Mouse (Mus musculus) kidney, postnatal 10 days (tissue): ENCODE measurements around the gene Efna3.

Experiments used
- DNase-seq: peaks from one replicate; pipeline ENCODE4 v3.0.0; 2021; ENCODE audit warnings: mixed read lengths

Efna3 gene

GRCm38 (mm10) chr3:89322514-89323165 is at the start of gene Efna3:
TSS of gene Efna3 (minus strand) at chr3:89322965.
- DNase-seq: peak; percentile 81

DNA sequence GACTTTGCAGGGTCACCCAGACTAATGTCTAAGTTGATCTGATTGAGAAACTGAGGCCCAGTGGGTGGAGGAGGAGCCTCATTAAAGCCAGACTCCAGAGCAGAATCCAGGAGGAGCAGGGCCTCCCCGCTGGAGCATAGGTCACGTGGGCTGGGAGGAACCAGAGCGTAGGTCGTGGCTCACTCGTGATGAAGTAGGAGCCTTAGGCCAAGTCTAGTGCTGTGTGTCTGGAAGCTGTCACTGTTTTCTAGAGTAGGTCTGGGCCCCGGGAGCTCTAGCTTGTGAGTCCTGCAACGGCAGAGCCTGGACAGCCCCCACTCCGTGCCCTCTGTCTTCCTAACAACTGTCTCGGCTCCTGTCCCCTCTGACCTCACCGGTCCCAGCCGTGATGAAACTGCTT is 44.6 kb upstream of the Efna3 start:
- peak; percentile 19 for DNase-seq

GRCm38 (mm10) chr3:89365486-89366414 is 43.0 kb upstream of the Efna3 start:
- no peak for DNase-seq

- no peak for DNase-seq
These were observed 42.4 kb upstream of the Efna3 start, which contains the start of gene Dcst1 for GRCm38 (mm10) chr3:89365153-89365485. TSS of gene Dcst1 (minus strand) at chr3:89365253.

DNA sequence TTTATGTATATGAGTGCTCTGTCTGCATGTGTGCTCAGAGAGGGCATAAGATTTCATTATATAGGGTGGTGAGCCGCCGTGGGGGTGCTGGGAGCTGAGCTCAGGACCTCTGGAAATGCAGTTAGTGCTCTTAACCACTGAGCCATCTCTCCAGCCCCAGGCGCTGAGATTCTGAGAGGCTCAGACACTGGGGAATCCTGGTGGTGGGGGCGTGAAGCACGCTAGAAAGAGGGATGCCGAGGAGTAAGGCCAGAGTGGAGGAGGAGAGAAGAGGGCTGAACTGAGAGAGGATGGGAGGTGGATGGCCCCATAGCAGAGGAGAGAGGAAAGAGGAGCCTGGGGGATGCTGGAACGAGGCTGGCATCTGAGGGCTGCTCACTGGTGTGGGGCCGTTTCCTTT is 41.9 kb upstream of the Efna3 start:
- no peak for DNase-seq

GRCm38 (mm10) chr3:89361675-89362074 is 38.9 kb upstream of the Efna3 start, which contains the start of gene Dcst2:
TSS of gene Dcst2 (plus strand) at chr3:89361975.
- no peak for DNase-seq

- DNase-seq: no peak
These were observed 37.5 kb upstream of the Efna3 start for GRCm38 (mm10) chr3:89360237-89360636.

- DNase-seq: no peak
These were observed 36.9 kb upstream of the Efna3 start for GRCm38 (mm10) chr3:89359630-89360029.

DNA sequence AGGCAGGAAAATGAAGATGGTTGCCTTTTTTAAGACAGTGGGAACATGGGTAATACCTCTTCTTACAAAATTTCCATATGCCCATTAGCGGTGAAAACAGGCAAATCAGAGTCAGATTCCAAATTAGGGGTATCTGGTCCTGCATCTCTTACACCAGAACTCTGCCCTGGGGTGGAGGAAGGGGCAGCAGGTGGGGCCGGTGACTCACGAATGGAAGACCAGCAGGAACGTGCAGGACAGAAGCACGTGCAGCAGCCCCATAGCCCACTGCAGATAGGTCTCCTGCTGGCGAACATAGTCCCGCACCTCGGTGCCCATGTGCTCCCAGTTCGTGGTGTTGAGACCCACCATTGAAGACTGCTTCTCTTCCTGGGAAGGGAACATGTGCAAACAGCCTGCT is 33.3 kb upstream of the Efna3 start:
- no peak for DNase-seq

DNA sequence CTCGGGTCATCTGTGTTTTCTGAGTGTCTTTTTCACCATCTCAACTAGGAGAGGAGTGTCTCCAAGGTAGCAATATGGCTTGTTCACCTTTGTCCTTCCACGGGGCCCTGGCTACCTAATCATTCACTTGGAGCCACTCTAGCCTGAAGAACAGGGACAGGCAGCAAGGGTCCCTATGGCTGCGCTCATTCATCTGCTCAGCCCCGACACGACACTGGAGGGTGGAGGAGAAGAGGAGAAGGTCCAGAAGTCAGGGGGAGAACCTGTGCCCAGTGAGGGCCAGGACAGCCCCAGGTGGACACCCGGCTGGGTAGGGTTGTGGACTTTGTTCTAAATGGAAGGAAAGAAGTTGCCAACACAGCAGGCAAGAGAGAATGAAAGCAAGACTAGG is 32.7 kb upstream of the Efna3 start:
- peak; percentile 43 for DNase-seq

DNA sequence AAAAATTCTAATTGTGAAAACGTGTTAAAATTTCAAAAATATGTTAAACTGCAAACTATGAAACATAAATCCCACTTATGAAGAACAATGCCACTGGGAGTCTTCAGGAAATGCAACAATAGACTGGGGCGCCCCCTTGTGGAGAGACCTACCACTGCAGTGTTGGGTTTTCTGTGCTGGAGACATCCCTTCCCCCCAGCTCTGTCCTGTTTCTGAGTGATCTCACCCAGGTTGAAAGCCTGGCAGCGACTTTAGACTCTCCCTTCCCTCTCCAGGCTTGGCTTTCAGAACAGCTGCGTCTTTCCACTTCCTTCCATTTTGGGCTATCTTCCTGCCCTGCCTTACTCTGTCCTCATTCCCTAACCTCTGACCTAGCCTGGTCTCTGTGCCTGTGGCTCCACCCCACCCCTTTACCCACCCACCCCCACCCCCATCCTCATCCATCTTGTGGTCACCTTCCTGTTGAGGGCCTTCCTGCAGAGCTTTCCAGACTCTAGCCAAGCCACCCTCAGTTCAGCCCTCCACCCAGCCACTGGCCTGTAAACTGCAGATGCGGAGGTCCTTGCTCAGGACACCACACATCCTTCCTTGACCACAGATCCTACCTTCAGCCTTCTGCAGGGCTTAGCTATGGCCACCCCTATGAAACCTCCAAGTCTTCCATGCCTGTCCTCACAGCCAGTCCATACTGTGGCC is 32.2 kb upstream of the Efna3 start:
- peak; percentile 93 for DNase-seq

DNA sequence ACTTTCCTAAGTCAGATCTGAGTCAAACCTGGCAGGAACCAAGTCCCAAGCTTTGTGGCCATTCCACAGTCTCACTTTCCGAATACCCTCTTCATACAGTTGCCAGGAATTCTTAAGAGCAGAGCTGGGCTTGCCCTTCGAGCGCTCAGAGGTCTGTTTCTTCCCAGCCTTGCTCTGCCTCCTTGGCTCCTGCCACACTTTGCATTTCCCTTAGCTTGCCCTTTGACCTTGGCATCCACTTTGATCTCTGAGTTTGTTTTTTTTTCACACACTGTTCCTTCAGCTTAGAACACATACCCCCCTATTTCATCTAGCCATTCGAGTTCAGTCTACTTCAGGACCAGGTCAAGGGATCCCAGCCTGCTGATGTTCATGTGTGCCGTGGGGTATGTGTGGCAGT is 28.5 kb upstream of the Efna3 start:
- DNase-seq: no peak

DNA sequence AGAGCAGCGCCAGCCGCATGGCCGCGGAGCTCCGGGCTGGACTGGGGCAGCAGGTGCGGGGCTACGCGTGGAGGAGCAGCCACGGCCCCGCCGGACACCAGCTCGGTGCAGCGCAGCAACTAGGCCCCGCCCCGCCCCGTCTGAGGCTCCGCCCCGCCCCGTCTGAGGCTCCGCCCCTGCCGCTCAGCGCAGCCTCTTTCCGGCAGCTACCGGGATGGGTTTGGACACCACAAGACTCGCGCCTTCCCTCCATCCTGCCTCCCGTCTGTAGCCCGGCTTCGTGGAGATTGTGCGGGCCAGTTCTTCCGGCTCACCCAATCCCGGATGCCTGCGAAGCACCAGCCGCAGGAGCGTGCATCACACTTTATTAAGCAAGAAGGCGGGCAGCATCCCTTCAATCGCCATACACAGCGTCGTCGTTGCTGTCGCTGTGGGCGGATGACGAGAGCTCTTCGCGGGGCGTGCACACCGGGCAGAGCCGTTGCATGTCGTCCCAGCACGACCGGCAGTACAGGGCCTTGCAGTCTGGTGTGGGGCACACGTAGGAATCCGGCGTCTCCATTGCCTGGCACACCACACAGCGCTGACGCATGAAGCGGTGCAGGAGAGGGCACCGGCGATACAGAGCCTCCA is 27.2 kb upstream of the Efna3 start, which contains the start of gene Adam15:
Gene Adam15 (minus strand): TSS at position 128 of the 633 bp plus-strand sequence.
- DNase-seq: peak; percentile 96

GRCm38 (mm10) chr3:89348911-89349868 is 26.4 kb upstream of the Efna3 start:
- DNase-seq: peak; percentile 76

DNA sequence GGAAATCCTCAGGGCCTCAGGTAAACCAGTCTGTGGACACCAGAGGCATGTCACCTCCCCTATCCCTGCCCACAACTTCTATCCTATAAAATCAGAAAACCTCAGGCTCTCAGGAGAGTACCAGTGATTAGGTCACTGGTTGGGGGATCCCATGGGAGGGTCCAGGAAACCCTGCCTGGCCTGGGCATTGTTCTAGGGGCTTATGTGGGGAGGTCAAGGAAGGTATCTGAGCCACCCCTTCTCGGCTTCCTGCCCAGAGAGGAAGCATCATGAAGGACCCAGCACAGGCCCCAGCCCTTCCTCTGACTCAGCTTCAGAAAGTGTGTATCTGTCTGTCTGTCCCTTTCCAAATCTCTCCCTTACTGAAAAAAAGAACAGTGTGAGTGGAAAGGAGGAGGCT is 25.2 kb upstream of the Efna3 start:
- peak; percentile 65 for DNase-seq

DNA sequence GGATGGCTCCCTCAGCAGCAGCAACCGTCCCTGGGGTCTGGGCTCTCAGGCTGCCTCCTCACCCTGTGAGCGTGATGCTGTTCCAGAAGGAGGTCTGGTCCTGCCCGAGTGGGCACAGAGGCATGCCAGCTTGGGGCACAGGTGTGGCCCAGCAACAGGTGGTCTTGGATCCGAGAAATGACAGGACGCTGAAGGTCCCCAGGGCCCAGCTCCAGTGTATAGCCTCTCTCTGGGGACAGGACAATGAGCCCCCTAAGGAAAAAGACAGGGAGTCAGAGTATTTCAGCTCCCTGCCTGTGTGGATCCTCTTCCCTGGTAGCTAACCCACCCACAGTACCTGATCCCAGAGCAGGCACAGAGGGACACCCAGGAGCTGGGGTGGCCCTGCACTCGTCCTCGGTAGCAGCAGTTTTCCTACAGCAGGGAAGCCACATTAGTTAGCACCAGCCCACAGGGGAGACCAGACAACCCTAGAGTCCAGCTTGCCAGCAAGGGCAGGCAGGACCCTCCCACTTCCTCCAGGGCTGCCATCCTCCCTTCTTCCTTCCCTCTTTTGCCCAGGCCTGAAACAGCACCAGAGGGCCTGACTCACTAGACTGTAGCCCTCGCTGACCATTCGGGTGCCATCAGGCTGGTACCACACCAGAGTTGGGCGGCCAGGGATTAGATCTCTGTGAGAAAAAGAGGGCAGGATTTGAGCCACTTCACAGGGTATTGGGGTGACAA is 24.2 kb upstream of the Efna3 start:
- no peak for DNase-seq

DNA sequence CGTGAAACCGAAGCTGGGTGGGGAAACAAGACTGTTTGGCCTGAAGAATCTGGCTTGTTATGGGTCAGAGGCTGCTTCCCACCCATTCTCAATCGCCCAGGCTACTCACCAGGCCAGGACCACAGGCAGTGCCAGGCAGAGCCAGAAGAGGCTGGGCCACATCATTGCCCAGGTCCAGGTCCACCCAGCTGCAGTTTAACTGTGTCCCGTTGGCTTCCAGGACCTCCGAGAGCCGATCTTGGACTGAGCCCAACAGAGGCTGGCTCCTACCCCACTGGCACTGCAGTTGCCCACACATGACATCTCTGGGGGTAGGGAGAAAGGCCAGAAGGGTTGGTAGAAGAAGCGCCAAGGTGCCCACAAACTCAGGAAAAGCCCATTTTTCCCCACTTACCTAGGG is 20.5 kb upstream of the Efna3 start:
- DNase-seq: no peak

- DNase-seq: no peak
These were observed 19.0 kb upstream of the Efna3 start for GRCm38 (mm10) chr3:89341794-89342193.

GRCm38 (mm10) chr3:89340465-89340864 is 17.7 kb upstream of the Efna3 start:
- peak; percentile 86 for DNase-seq

- DNase-seq: peak; percentile 86
These were observed 16.7 kb upstream of the Efna3 start for GRCm38 (mm10) chr3:89339416-89339815.
